Mouse (Mus musculus): ENCODE measurements around the gene Vps26a.

- TF ChIP-seq FLI1 (IDR thresholded peaks at IDR 0.05; ENCODE audit: low read length), result no peak
- no peak for TF ChIP-seq GATA1 (IDR thresholded peaks at IDR 0.05; ENCODE audit: borderline replicate concordance, low read length)
Measured at GRCm38 (mm10) chr10:62521763-62522162, 35.2 kb upstream of the Vps26a start.

Data from megakaryocyte, embryonic 14.5 days (primary cell).